Mouse (Mus musculus): ENCODE measurements around the gene Serhl.
"Not testable (repeated sequence)": the region's sequence is repeated elsewhere in the genome, so short reads cannot be mapped to it uniquely, and the experiment has no call there.

Serhl gene

GRCm38 (mm10) chr15:83124625-83125024 lies 35.3 kb downstream of the Serhl start:
- DNase-seq (ENCODE audit: low read depth, low spot score), result no peak

GRCm38 (mm10) chr15:83126582-83126981 lies 37.3 kb downstream of the Serhl start:
- DNase-seq (ENCODE audit: low read depth, low spot score), result no peak

- DNase-seq (ENCODE audit: low read depth, low spot score), result not testable (repeated sequence)
These were observed 37.7 kb downstream of the Serhl start for GRCm38 (mm10) chr15:83127037-83127436.

- DNase-seq (ENCODE audit: low read depth, low spot score), result no peak
These were observed 40.4 kb downstream of the Serhl start for GRCm38 (mm10) chr15:83129530-83130231.

GRCm38 (mm10) chr15:83134671-83135070 lies 45.4 kb downstream of the Serhl start:
- no peak for DNase-seq (ENCODE audit: low read depth, low spot score)

- no peak for DNase-seq (ENCODE audit: low read depth, low spot score)
These were observed 46.3 kb downstream of the Serhl start for GRCm38 (mm10) chr15:83135654-83136053.

GRCm38 (mm10) chr15:83142861-83143260 lies 53.6 kb downstream of the Serhl start:
- no peak for DNase-seq (ENCODE audit: low read depth, low spot score)

GRCm38 (mm10) chr15:83145541-83145940 lies 56.2 kb downstream of the Serhl start:
- no peak for DNase-seq (ENCODE audit: low read depth, low spot score)

GRCm38 (mm10) chr15:83148395-83148794 lies 59.1 kb downstream of the Serhl start:
- no peak for DNase-seq (ENCODE audit: low read depth, low spot score)

GRCm38 (mm10) chr15:83148801-83149195 lies 59.5 kb downstream of the Serhl start:
- DNase-seq (ENCODE audit: low read depth, low spot score), result no peak

GRCm38 (mm10) chr15:83149196-83150072 lies 60.1 kb downstream of the Serhl start, which contains the start of gene Poldip3:
TSS of gene Poldip3 (minus strand) at chr15:83149384.
- DNase-seq (ENCODE audit: low read depth, low spot score), result peak; percentile 99

- no peak for DNase-seq (ENCODE audit: low read depth, low spot score)
These were observed 60.8 kb downstream of the Serhl start for GRCm38 (mm10) chr15:83150073-83150442.

- no peak for DNase-seq (ENCODE audit: low read depth, low spot score)
These were observed 61.4 kb downstream of the Serhl start for GRCm38 (mm10) chr15:83150694-83151093.

- no peak for DNase-seq (ENCODE audit: low read depth, low spot score)
These were observed 65.0 kb downstream of the Serhl start for GRCm38 (mm10) chr15:83154309-83154708.

GRCm38 (mm10) chr15:83155672-83156419 lies 66.5 kb downstream of the Serhl start:
- DNase-seq (ENCODE audit: low read depth, low spot score), result no peak

- DNase-seq (ENCODE audit: low read depth, low spot score), result peak; percentile 63
These were observed 67.8 kb downstream of the Serhl start for GRCm38 (mm10) chr15:83156929-83157666.

GRCm38 (mm10) chr15:83157667-83158064 lies 68.4 kb downstream of the Serhl start:
- no peak for DNase-seq (ENCODE audit: low read depth, low spot score)

GRCm38 (mm10) chr15:83158587-83159160 lies 69.4 kb downstream of the Serhl start:
- no peak for DNase-seq (ENCODE audit: low read depth, low spot score)

GRCm38 (mm10) chr15:83159823-83160222 lies 70.5 kb downstream of the Serhl start:
- no peak for DNase-seq (ENCODE audit: low read depth, low spot score)

GRCm38 (mm10) chr15:83160561-83160960 lies 71.3 kb downstream of the Serhl start:
- no peak for DNase-seq (ENCODE audit: low read depth, low spot score)

Measured in mesoderm, embryonic 11.5 days (tissue).